Mouse (Mus musculus): ENCODE measurements around the gene Gm11099. TPM values are rescaled to one million over a fixed set of nuclear protein-coding genes. Genes with fewer than 3 reads are reported as not detected.

Gm11099 gene
- not detected for polyA plus RNA-seq (2015; fragmentation: Illumina TruSeq; extraction: RNeasy Lipid Tissue Mini Kit (QIAGEN cat#74804); ENCODE audit: low read depth, low replicate concordance)

GRCm38 (mm10) chr2:58859134-58859533, at the start of gene Gm11099:
TSS of gene Gm11099 (plus strand) at chr2:58859434.

